Mouse (Mus musculus): Measurements from ENCODE around the gene Bbs7. TPM values are rescaled to one million over a fixed set of nuclear protein-coding genes. Genes with fewer than 3 reads are reported as not detected.

The Bbs7 gene
- polyA plus RNA-seq, 1 experiment from 2014 or later: 12.0 TPM

DNA sequence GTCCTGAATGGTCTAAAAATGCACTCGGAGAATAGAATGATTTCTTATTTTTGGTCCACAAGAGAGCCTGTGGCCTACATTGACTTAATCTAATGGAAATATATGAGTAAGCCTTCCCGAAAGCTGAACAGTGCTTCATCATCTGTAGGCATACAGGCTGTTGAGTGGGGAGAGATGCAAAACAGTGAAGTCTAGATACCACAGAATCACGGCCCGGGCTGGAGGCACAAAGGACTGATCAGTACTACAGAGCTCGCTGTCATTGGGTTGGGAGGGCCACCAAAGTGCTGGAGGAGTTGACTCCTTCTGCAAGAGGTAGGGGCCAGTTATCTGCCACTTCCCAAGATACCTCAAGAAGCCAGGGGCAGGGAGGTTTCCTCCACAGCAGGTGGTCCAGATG is 82.5 kb downstream of the Bbs7 start:
- Histone ChIP-seq H3K27me3 (replicated peaks) (no peaks in the 10 kb centered on the region), H3K36me3 (no peaks in the 10 kb centered on the region), H3K4me3 (no peak overlapping the region), H3K4me2 (no peak overlapping the region), H3K27ac (ENCODE audit: poor library complexity, severe bottlenecking) (peak overlapping the region; percentile 28; the same call in 1 of the 2 replicates), H3K9me3 (replicated peaks) (no peaks in the 10 kb centered on the region; the same call in 1 of the 2 replicates), H3K4me1 (replicated peaks) (peaks cover 19% of the 10 kb centered on the region; the same call in 1 of the 2 replicates), H3K9ac (no peak overlapping the region)
- 36% methylated on average over 5 of the region's 5 CpGs for WGBS
- ATAC-seq (ENCODE audit: insufficient number of reproducible peaks, low FRiP score): no peak

DNA sequence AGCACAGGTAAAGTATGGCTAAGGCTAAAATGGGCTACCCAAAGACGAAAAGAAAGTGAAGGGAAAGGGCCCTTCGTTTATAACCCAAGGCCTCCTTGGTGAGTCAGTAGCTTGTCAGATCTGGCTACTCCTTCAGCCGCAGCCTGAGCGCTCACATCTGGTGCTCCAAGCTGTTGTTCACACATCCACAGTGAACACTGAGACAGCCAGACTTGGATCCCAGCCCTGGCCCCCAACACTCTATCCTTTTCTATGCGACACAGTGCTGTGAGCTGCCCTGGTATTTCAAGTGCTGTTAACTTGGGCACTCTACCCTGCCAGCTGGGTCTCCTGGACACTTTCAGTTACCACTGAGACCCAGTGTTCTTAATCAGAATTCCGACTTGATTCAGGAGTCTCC is 82.9 kb downstream of the Bbs7 start:
- peaks cover 19% of the 10 kb centered on the region; the same call in 1 of the 2 replicates for H3K4me1 ChIP-seq (replicated peaks)
- H3K36me3 ChIP-seq: no peaks in the 10 kb centered on the region
- no peak overlapping the region for H3K4me2 ChIP-seq
- H3K9ac ChIP-seq: no peak overlapping the region
- no peaks in the 10 kb centered on the region for H3K27me3 ChIP-seq (replicated peaks)
- no peak overlapping the region for H3K4me3 ChIP-seq
- WGBS: 44% methylated on average over 6 of the region's 6 CpGs
- H3K9me3 ChIP-seq (replicated peaks): no peaks in the 10 kb centered on the region; the same call in 1 of the 2 replicates
- H3K27ac ChIP-seq (ENCODE audit: poor library complexity, severe bottlenecking): peak overlapping the region; percentile 28; the same call in 1 of the 2 replicates
- ATAC-seq (ENCODE audit: insufficient number of reproducible peaks, low FRiP score): 0 out of 2 replicates have a peak, but pooled peaks have one; percentile 33

- Histone ChIP-seq H3K27ac (ENCODE audit: poor library complexity, severe bottlenecking) (no peak overlapping the region), H3K27me3 (replicated peaks) (peaks cover 29% of the 10 kb centered on the region), H3K36me3 (no peaks in the 10 kb centered on the region), H3K9me3 (replicated peaks) (no peaks in the 10 kb centered on the region; the same call in 1 of the 2 replicates), H3K9ac (no peak overlapping the region), H3K4me2 (no peak overlapping the region), H3K4me1 (replicated peaks) (peaks cover 14% of the 10 kb centered on the region), H3K4me3 (no peak overlapping the region)
- ATAC-seq (ENCODE audit: insufficient number of reproducible peaks, low FRiP score): peak; percentile 29; the same call in 1 of the 2 replicates
- WGBS: 40% methylated on average over 3 of the region's 3 CpGs
These were observed 88.8 kb downstream of the Bbs7 start for GRCm38 (mm10) chr3:36524466-36524865.

Other genes with a start within 250 kb of the Bbs7 start
- gene Anxa5, start 137.6 kb downstream of the Bbs7 start, polyA plus RNA-seq (2016; fragmentation: Nextera tagmentation; extraction: Ambion mirVana): 327 and 336 TPM in 2 replicates
- 1.2 and 1.3 TPM in 2 replicates for gene 1810062G17Rik, start 137.5 kb downstream of the Bbs7 start, polyA plus RNA-seq (2016; fragmentation: Nextera tagmentation; extraction: Ambion mirVana)
- gene Gm11549, start 91.7 kb downstream of the Bbs7 start, polyA plus RNA-seq (2016; fragmentation: Nextera tagmentation; extraction: Ambion mirVana): 0.30 and 0.31 TPM in 2 replicates
- gene Exosc9, start 60.9 kb downstream of the Bbs7 start, polyA plus RNA-seq (2016; fragmentation: Nextera tagmentation; extraction: Ambion mirVana): 45.0 and 49.5 TPM in 2 replicates
- gene Ccna2, start 41.3 kb downstream of the Bbs7 start, polyA plus RNA-seq (2016; fragmentation: Nextera tagmentation; extraction: Ambion mirVana): 194 and 199 TPM in 2 replicates
- gene Trpc3, start 76.7 kb upstream of the Bbs7 start, polyA plus RNA-seq (2016; fragmentation: Nextera tagmentation; extraction: Ambion mirVana): 6.4 and 7.3 TPM in 2 replicates
- 34.7 and 37.5 TPM in 2 replicates for gene 4932438A13Rik, start 249.6 kb upstream of the Bbs7 start, polyA plus RNA-seq (2016; fragmentation: Nextera tagmentation; extraction: Ambion mirVana)

All from heart, embryonic 12.5 days (tissue).